Mouse (Mus musculus): ENCODE measurements around the gene Olfr875. TPM values are rescaled to one million over a fixed set of nuclear protein-coding genes. Genes with fewer than 3 reads are reported as not detected.
"Not testable (repeated sequence)": the region's sequence is repeated elsewhere in the genome, so short reads cannot be mapped to it uniquely, and the experiment has no call there.

Olfr875 gene
- polyA plus RNA-seq (2012; ENCODE audit: insufficient read depth, insufficient read length, missing spikeins) = not detected in 2 replicates

DNA sequence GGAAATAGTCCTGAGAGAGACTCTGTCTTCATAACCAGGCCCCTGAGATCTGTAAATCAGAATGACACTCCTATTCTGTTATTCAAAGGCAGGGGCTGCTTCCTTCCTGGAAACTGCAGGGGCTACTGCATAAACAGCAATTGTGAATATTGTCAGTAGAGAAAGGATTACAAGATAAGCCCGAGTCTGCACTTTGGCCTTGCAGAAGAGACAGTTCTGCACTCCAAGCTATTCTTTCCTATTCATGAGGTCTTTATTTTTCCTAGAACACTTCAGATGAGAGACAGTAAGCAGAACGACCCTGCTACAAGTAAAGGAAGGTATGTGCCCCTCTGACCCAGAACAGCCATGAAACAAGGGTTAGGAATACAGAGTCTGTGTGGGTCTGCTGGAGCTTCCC, at the start of gene Olfr875:
Gene Olfr875 (plus strand): TSS at position 99 of the 400 bp plus-strand sequence.
- Histone ChIP-seq H3K4me3 (ENCODE audit: insufficient read depth, low read length) (no peak within 1 kb of the TSS), H3K27ac (ENCODE audit: insufficient read depth, low read depth, low read length) (no peak within 1 kb of the TSS), H3K4me1 (ENCODE audit: control insufficient read depth, insufficient read depth, low read length) (no peaks in the 10 kb centered on the region)
- TF ChIP-seq CTCF (IDR thresholded peaks at IDR 0.05; ENCODE audit: low read depth, low read length) = no peak
- TF ChIP-seq POLR2A (IDR thresholded peaks at IDR 0.05; ENCODE audit: borderline replicate concordance, low read depth, low read length) = no peak

DNA sequence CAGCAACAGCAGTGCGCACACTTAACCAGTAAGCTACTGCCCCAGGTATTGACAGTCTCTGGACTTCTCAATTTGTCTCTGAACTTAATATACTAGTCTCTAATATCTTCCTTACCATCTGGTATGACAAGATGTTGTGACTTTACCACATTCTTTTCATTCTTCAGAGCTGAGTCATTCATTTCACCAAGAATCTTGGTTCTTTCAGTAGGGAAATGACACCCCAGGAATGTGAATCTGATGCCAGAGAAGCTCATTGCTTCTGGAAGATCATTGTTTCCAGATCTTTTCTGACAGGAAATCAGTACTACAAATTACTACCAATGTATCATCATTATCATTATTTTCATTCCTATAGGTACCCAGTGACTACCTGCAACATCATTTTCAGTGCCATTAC, 37.3 kb upstream of the Olfr875 start:
- H3K4me3 ChIP-seq (ENCODE audit: insufficient read depth, low read length) = no peak overlapping the region
- TF ChIP-seq POLR2A (IDR thresholded peaks at IDR 0.05; ENCODE audit: borderline replicate concordance, low read depth, low read length) = no peak
- no peak for TF ChIP-seq CTCF (IDR thresholded peaks at IDR 0.05; ENCODE audit: low read depth, low read length)
- no peaks in the 10 kb centered on the region for H3K4me1 ChIP-seq (ENCODE audit: control insufficient read depth, insufficient read depth, low read length)
- H3K27ac ChIP-seq (ENCODE audit: insufficient read depth, low read depth, low read length) = no peak overlapping the region

DNA sequence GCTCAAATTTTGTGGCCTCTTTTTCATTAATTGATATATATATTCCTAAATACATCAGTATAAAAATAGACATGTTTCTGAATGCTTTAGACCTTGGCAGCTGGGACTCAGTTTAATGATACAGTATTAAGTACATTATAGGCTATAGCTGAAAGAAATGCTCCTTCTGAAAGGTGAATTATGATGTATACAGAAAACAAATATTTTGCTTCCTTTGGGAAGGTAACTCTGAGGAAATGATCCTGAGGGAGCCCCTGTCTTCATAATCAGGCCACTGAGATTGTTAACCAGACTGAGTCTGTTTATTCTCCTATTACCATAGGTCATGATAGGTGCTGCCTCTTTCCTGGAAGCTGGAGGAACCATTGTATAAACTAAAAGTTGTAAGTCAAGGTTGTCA, 26.9 kb upstream of the Olfr875 start, which contains the start of gene Olfr874:
Gene Olfr874 (plus strand): TSS at position 301 of the 400 bp plus-strand sequence.
- Histone ChIP-seq H3K4me1 (ENCODE audit: control insufficient read depth, insufficient read depth, low read length) (no peaks in the 10 kb centered on the region), H3K27ac (ENCODE audit: insufficient read depth, low read depth, low read length) (no peak within 1 kb of the TSS), H3K4me3 (ENCODE audit: insufficient read depth, low read length) (no peak within 1 kb of the TSS)
- TF ChIP-seq CTCF (IDR thresholded peaks at IDR 0.05; ENCODE audit: low read depth, low read length) (no peak), POLR2A (IDR thresholded peaks at IDR 0.05; ENCODE audit: borderline replicate concordance, low read depth, low read length) (no peak)

DNA sequence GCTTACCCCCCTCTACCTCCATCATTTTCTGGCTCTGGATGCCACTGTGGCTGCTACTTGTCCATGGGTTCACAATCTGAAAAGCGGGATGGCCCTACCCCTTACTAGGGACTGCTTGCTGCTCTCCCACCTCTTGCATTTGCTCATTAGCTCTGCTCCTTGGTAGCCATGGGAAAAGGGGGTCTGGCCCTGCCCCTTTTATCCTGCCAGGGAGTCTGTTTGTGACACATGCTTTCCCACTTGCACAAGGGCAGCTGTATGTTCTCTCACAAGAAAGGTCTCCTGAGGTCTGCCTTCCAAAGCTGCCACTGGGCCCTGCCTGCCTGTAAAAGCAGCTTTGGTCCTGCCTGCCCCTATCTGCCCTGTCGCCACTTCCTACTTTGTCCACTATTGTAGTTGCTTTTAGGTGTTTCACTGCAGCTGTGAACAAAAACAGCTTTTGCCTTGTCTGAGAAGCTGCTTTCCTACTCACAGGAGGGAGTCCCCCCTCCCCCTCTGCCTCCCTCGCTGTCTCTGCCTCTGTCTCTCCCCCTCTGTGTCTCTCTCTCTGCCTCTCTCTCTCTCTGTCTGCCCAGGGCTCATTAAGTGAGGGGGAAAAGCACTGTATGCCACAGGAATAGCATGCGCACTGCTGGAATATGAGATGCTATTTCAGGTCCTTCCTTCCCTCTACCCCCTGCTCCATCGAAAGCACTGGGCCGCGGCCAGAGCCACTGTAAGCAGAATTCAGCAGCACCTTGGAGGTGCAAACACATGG, 21.2 kb upstream of the Olfr875 start:
- Histone ChIP-seq H3K27ac (ENCODE audit: insufficient read depth, low read depth, low read length) (no peak overlapping the region), H3K4me1 (ENCODE audit: control insufficient read depth, insufficient read depth, low read length) (no peaks in the 10 kb centered on the region), H3K4me3 (ENCODE audit: insufficient read depth, low read length) (no peak overlapping the region)
- TF ChIP-seq POLR2A (IDR thresholded peaks at IDR 0.05; ENCODE audit: borderline replicate concordance, low read depth, low read length) = no peak
- no peak for TF ChIP-seq CTCF (IDR thresholded peaks at IDR 0.05; ENCODE audit: low read depth, low read length)

DNA sequence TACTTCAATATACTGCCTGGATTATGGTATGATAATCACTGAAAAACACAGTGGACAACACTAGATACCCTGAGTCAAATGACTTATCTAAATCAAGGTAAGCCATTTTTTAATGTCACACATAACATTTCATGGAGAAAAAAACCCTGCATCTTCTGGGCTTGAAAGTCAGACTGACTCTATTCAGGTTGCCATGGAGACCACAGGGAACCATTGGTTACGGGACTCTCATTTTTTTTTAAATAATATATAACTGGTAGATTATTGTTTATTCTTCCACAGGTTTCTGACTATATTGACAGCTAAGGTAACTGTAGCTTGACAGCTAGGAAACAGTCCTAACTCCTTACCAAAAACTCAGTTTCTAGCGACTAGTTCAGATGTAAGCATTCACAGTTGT, 20.2 kb upstream of the Olfr875 start:
- H3K4me1 ChIP-seq (ENCODE audit: control insufficient read depth, insufficient read depth, low read length) = no peaks in the 10 kb centered on the region
- no peak overlapping the region for H3K4me3 ChIP-seq (ENCODE audit: insufficient read depth, low read length)
- TF ChIP-seq POLR2A (IDR thresholded peaks at IDR 0.05; ENCODE audit: borderline replicate concordance, low read depth, low read length) (no peak), CTCF (IDR thresholded peaks at IDR 0.05; ENCODE audit: low read depth, low read length) (no peak)
- H3K27ac ChIP-seq (ENCODE audit: insufficient read depth, low read depth, low read length) = no peak overlapping the region

DNA sequence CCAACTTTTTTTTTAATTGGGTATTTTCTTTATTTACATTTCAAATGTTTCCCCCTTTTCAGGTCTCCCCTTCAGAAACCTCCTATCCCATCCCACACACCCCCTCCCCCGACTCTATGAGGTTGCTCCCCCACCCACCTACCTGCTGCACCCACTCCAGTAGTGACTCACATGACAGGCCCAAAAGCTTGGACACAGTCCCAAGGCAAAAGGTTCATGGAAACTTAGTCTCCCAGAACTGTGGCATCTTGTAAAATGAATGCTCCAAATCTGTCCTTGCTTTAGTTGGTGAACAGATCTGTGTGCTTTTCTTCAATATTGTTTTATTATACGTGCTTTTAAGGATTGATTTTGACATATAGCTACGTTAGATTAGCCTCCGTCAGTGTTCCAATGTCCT, 19.7 kb upstream of the Olfr875 start:
- Histone ChIP-seq H3K4me1 (ENCODE audit: control insufficient read depth, insufficient read depth, low read length) (no peaks in the 10 kb centered on the region), H3K4me3 (ENCODE audit: insufficient read depth, low read length) (no peak overlapping the region), H3K27ac (ENCODE audit: insufficient read depth, low read depth, low read length) (no peak overlapping the region)
- TF ChIP-seq CTCF (IDR thresholded peaks at IDR 0.05; ENCODE audit: low read depth, low read length) (no peak), POLR2A (IDR thresholded peaks at IDR 0.05; ENCODE audit: borderline replicate concordance, low read depth, low read length) (no peak)

DNA sequence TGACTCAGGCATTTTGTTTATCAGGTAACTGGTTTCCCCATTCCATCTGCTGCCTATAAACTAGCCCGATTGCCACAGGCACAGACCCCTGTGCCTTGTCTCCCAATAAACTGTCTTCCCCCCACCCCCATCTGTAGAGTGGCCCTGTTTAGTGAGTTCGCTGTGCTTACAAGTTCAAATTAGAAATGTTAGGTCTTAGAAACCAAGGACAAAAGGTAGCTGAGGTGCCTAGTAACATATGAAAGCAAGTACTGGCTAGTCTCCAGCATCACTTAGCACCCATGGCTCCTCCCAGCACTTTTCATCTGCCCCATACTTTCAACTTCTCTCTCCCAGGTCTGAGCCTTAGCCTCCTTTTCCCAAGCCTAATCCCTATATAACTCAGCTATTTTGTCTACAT, 9.9 kb upstream of the Olfr875 start:
- no peak overlapping the region for H3K27ac ChIP-seq (ENCODE audit: insufficient read depth, low read depth, low read length)
- no peak overlapping the region for H3K4me3 ChIP-seq (ENCODE audit: insufficient read depth, low read length)
- TF ChIP-seq POLR2A (IDR thresholded peaks at IDR 0.05; ENCODE audit: borderline replicate concordance, low read depth, low read length) (no peak), CTCF (IDR thresholded peaks at IDR 0.05; ENCODE audit: low read depth, low read length) (no peak)
- H3K4me1 ChIP-seq (ENCODE audit: control insufficient read depth, insufficient read depth, low read length) = no peaks in the 10 kb centered on the region

DNA sequence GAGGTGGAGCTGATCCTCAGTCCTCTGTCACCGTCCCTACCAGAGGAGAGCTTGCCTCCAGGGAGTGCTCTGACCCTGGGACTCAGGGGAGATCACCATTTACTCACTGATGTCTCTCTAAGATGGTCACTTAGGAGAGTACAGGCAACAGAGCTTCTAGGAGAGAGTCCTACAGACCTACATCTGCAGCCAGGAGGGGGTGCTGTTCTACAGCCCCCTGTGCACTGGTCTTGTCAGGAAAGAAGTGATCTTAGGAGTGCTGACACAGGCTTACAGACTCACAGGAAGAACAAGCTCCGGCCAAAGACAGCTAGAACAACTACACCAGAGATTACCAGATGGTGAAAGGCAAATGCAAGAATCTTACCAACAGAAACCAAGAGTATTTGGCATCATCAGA, 9.1 kb upstream of the Olfr875 start:
- peak; percentile 11; the same call in 1 of the 2 replicates for TF ChIP-seq CTCF (IDR thresholded peaks at IDR 0.05; ENCODE audit: low read depth, low read length)
- no peak for TF ChIP-seq POLR2A (IDR thresholded peaks at IDR 0.05; ENCODE audit: borderline replicate concordance, low read depth, low read length)
- H3K4me1 ChIP-seq (ENCODE audit: control insufficient read depth, insufficient read depth, low read length) = no peaks in the 10 kb centered on the region
- H3K27ac ChIP-seq (ENCODE audit: insufficient read depth, low read depth, low read length) = no peak overlapping the region
- H3K4me3 ChIP-seq (ENCODE audit: insufficient read depth, low read length) = no peak overlapping the region

DNA sequence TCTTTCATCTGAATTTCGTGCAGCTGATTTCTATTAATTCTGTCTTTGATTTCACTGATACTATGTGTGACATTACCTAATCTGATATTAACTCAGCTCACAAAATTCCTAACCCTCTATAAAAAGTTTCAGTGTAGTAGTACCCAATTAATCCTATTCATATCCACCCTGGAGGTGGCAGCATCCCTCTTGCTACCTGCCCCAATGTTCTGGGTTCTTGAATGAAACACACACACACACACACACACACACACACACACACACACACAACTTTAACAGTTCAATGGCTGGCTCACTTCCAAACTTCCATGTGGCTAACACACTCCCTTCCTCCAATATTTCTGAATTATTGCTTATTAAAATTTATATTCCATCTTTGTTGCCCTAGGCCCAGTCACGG, 996 bp upstream of the Olfr875 start:
- TF ChIP-seq POLR2A (IDR thresholded peaks at IDR 0.05; ENCODE audit: borderline replicate concordance, low read depth, low read length) (no peak), CTCF (IDR thresholded peaks at IDR 0.05; ENCODE audit: low read depth, low read length) (no peak)
- Histone ChIP-seq H3K4me3 (ENCODE audit: insufficient read depth, low read length) (no peak overlapping the region), H3K4me1 (ENCODE audit: control insufficient read depth, insufficient read depth, low read length) (no peaks in the 10 kb centered on the region), H3K27ac (ENCODE audit: insufficient read depth, low read depth, low read length) (no peak overlapping the region)

DNA sequence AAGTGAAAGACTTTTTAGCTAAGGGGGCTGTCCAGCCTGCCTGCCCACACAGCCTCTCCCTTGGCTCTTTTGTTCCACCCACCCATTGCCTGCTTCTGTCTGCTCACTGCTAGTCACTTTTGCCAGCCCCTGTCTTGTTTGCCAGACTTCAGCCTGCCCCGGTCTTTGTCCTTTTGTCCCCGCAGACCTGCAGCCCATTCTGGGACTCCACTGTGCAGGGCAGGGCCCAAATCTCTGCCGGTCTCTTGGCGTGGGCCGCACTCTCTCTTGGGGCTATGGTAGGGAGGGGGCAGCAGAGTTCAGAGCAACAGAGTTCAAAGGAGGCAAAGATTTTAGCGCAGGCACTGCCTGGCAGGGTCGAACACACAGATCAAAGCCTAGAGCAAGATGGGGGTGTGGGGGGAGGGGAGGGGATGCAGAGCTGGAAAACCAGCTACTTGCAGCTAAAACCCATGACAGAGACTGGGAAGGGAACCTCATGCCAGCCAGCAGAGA, 11.2 kb downstream of the Olfr875 start:
- Histone ChIP-seq H3K4me3 (ENCODE audit: insufficient read depth, low read length) (no peak overlapping the region), H3K27ac (ENCODE audit: insufficient read depth, low read depth, low read length) (no peak overlapping the region), H3K4me1 (ENCODE audit: control insufficient read depth, insufficient read depth, low read length) (no peaks in the 10 kb centered on the region)
- TF ChIP-seq POLR2A (IDR thresholded peaks at IDR 0.05; ENCODE audit: borderline replicate concordance, low read depth, low read length) = no peak
- TF ChIP-seq CTCF (IDR thresholded peaks at IDR 0.05; ENCODE audit: low read depth, low read length) = no peak

DNA sequence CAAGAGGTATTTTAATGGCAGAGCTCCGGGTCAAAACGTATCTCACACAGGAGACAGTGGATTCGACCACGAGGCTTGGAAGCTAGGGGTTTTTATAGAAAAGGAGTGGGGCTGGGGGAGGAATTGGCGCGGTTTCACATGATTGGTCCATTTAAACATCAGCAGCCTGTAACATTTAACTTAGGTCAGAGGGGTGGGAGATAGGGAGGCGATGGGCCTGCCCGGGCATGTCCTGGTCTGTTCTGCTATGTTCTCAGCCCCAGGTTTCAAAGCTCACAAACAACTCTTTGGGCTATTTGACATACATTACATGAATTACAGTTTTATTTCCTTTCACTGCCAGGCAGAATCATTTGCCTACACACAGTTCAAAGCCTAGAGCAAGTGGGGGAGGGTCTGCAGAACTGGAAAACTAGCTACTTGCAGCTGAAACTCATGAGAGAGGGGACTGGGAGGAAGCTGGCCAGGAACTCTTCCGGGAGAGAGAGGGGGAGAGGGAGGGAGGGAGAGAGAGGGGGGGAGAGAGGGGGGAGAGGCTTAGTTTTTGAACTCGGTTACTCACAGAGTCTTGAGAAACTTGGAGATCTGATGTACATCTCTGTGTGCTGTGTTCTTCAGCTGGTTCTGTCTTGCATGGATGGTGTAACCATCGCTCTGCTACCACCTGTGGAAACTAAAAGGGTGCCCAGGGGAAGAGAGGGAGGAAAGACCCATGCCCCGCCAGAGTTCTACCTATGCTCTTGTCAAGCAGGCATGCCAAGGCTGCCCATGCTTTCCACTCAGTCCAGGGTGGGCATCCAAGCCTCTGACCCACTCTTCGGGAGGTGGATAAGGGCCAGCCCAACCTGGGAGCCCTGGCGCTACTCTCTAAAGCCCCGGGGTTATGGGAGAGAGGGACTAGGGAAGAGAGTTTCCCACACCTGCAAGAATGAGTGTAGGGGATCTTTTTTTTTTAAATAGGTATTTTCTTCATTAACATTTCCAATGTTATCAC, 12.0 kb downstream of the Olfr875 start:
- not testable (repeated sequence) for H3K4me3 ChIP-seq (ENCODE audit: insufficient read depth, low read length); H3K27ac ChIP-seq (ENCODE audit: insufficient read depth, low read depth, low read length); H3K4me1 ChIP-seq (ENCODE audit: control insufficient read depth, insufficient read depth, low read length)

Data from bone marrow macrophage, adult 2 months (primary cell).